Mouse (Mus musculus) embryonic facial prominence, embryonic 10.5 days (tissue): ENCODE measurements at regions not wholly inside any gene's neighbourhood (a gene's known extent, or its start where the extent isn't known, plus 50 kb on each side); places are given as distances from the start of the nearest gene placed in this dataset.

Experiments
- DNase-seq: peaks from one replicate; pipeline ENCODE4 v3.0.0-alpha.2; 2017; ENCODE audit warnings: low spot score
- H3K27ac ChIP-seq: fragments of 300-500 bp; sonication (generic); replicated peaks from 2 replicates; pipeline ENCODE4 v1.5.1; 2016; ENCODE audit warnings: mild to moderate bottlenecking
- H3K27me3 ChIP-seq: fragments of 300-500 bp; sonication (generic); replicated peaks from 2 replicates; pipeline ENCODE4 v1.6.1; 2016; ENCODE audit warnings: low read depth, mild to moderate bottlenecking; ENCODE audit not compliant: poor library complexity, severe bottlenecking
- H3K36me3 ChIP-seq: fragments of 300-500 bp; sonication (generic); replicated peaks from 2 replicates; pipeline ENCODE4 v1.6.1; 2016; ENCODE audit warnings: mild to moderate bottlenecking, moderate library complexity
- H3K4me1 ChIP-seq: fragments of 300-500 bp; sonication (generic); 2 replicates; pipeline ENCODE4 v1.6.1; 2016
- H3K4me3 ChIP-seq: fragments of 300-500 bp; sonication (generic); 2 replicates; pipeline ENCODE4 v1.5.1; 2016; ENCODE audit warnings: mild to moderate bottlenecking, moderate library complexity
- H3K9me3 ChIP-seq: fragments of 300-500 bp; sonication (generic); 2 replicates; pipeline ENCODE4 v1.6.1; 2016; ENCODE audit warnings: mild to moderate bottlenecking
- WGBS: fragments of 180-500 bp; shearing (Covaris S2); methylation state at CpG from one replicate; pipeline ENCODE4 v1.1.7; 2016; 5-methylcytosine and 5-hydroxymethylcytosine counted together

DNA sequence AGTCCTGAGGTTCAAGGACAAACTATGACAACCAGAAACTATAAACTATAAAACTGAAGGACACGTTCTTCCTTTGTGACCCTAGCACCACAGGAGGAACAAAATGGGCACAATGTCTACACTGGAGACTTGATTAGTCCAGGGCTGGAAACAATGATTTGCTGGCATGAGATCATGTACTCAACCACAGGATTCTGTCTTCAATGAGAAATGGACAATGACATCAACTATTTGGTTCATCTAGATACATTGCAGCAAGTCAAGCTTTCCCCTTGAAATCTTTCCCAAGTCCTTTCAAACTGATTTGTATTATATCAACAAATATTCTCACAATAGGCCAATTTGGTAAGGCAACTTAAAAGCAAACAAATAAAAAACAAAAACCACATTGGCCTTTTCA is 98.6 kb upstream of the Fn1 start:
- 0 out of 2 replicates have a peak, but pooled peaks cover 6% of the 10 kb centered on the region for H3K9me3 ChIP-seq
- H3K4me3 ChIP-seq = no peak overlapping the region
- no peak for DNase-seq
- 88% methylated on average over 1 of the region's 1 CpGs for WGBS
- no peaks in the 10 kb centered on the region for H3K36me3 ChIP-seq
- no peak overlapping the region for H3K27ac ChIP-seq
- no peaks in the 10 kb centered on the region for H3K27me3 ChIP-seq
- H3K4me1 ChIP-seq = no peaks in the 10 kb centered on the region

DNA sequence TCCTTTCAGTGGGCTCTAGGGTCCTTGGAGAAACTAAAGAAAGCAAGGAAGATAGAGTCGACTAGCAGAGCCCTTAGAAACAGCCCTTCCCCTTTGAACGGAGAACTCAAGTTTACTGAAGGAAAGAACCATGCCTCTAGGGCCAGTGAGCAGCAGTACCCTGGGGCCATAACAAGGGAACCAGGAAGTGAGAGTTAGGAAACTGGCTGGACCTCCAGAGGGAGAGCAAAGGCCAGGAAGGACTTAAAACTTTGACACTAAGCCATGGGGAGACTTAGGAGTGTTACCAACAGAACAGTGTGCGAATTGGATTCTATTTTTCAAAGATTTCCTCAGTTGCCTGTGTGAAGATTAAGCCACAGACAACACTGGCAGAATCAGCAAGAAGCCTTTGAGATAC is 82.6 kb upstream of the Fn1 start:
- DNase-seq = no peak
- H3K36me3 ChIP-seq = no peaks in the 10 kb centered on the region
- H3K4me1 ChIP-seq = peaks cover 20% of the 10 kb centered on the region
- H3K4me3 ChIP-seq = no peak overlapping the region
- H3K27me3 ChIP-seq = no peaks in the 10 kb centered on the region
- no peaks in the 10 kb centered on the region for H3K9me3 ChIP-seq
- 67% methylated on average over 3 of the region's 3 CpGs for WGBS
- no peak overlapping the region for H3K27ac ChIP-seq

DNA sequence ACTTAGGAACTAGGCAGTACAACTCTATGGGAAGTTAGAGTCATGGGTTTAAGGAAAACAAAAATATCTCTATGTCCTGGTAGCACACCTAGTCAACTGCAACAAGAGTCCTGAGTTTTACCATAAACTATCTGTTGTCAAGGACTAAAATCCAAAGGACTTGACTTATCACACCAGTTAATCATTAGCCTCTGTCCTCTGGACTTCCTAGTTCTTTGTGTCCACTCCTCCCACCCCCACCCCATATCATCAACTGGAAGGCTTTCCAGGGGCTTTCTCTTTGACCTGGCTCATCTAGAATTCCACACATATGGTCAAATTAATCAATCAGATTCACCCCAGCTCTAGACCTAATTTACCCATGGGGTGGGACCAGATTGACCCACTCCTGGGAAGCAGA is 78.6 kb upstream of the Fn1 start:
- H3K4me1 ChIP-seq = peaks cover 19% of the 10 kb centered on the region
- no peaks in the 10 kb centered on the region for H3K36me3 ChIP-seq
- H3K27me3 ChIP-seq = no peaks in the 10 kb centered on the region
- no peak overlapping the region for H3K4me3 ChIP-seq
- no peak for DNase-seq
- no peak overlapping the region for H3K27ac ChIP-seq
- no peaks in the 10 kb centered on the region for H3K9me3 ChIP-seq

DNA sequence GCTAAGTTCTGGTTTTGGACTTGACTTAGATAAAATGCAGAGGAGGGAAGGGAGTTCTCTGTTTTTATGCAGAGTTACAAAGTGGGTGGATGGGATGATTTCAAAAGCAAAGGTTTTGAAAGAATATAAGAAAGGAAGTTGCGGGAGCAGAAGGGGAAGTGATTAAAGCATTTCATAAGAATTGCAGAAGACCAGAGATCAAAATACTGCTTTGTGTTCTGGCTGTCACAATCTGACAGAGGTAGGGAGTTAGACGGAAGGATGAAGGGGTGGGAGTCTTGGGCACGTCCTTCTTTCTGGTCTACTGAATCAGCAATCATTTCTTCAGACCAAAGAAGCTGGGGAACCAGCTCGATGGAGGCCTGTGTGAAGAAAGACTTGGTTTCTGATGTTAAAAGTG is 78.0 kb upstream of the Fn1 start:
- Histone ChIP-seq H3K27me3 (no peaks in the 10 kb centered on the region), H3K9me3 (no peaks in the 10 kb centered on the region), H3K4me3 (no peak overlapping the region), H3K27ac (no peak overlapping the region), H3K4me1 (peaks cover 14% of the 10 kb centered on the region; the same call in 1 of the 2 replicates), H3K36me3 (no peaks in the 10 kb centered on the region)
- no peak for DNase-seq
- WGBS = 87% methylated on average over 4 of the region's 4 CpGs

DNA sequence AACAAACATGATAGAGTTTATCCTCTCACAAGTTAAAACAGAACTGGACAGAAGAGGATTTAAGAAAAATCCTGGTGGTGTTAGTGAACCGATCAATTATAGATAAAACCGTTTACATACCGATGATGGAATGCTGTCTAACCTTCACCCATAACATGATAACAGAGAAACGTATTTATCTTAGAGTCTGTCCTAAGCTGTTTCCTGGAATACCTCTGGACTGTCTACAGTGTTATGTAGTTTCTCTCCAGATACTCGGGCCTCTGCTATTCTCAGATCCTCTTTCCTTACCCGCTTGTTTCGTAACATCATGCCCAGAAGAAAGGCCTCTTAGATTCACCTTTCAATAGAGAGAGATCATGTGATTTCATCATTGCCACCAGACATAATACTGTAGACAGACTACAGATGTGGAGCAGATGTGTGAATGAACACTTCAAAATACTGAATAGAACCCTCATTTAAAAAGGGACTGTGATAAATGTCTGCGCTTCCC is 75.9 kb upstream of the Fn1 start:
- H3K4me3 ChIP-seq = no peak overlapping the region
- no peaks in the 10 kb centered on the region; the same call in 1 of the 2 replicates for H3K4me1 ChIP-seq
- H3K27ac ChIP-seq = no peak overlapping the region
- no peaks in the 10 kb centered on the region for H3K27me3 ChIP-seq
- 87% methylated on average over 8 of the region's 8 CpGs for WGBS
- H3K9me3 ChIP-seq = no peaks in the 10 kb centered on the region
- no peak for DNase-seq
- H3K36me3 ChIP-seq = no peaks in the 10 kb centered on the region

DNA sequence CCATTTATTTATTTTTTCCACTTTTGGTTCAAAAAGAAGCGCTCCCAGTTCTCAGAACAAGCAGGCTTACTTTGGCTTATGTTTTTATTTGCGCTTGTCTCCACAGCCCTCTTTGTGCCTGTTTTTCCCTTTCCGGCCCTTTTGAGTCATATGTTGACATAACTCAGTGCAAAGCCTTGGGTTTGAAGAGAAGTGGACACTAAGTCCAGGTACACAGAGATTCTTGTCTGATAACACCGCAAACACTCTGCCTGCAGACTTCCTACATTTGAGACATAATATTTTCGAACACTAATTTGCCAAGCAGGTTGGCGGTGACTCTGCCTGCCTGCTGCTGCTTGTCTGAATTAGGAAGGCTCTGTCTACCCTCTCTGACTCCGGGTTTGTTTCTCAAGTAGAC is 70.8 kb upstream of the Fn1 start:
- no peaks in the 10 kb centered on the region for H3K9me3 ChIP-seq
- WGBS = 68% methylated on average over 7 of the region's 7 CpGs
- no peaks in the 10 kb centered on the region for H3K27me3 ChIP-seq
- H3K36me3 ChIP-seq = no peaks in the 10 kb centered on the region
- no peak overlapping the region for H3K4me3 ChIP-seq
- DNase-seq = no peak
- H3K27ac ChIP-seq = no peak overlapping the region
- H3K4me1 ChIP-seq = no peaks in the 10 kb centered on the region

DNA sequence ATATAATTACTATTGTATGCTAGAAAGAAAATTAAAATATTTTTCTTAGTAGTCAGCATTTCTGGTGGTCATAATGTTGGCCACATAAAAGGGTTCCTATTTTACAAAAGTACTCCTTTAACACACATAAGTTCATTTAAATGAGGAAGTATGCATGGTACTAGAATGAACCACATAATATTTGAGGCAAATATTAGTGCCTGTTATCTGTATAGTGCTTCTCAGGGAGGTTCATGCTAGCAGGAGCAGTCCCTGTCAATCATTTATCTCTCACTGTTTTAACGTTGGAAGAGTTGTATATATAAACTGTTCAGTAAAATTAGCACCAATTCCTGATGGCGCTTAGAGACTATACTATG is 70.0 kb upstream of the Fn1 start:
- 79% methylated on average over 2 of the region's 2 CpGs for WGBS
- no peaks in the 10 kb centered on the region for H3K9me3 ChIP-seq
- H3K27me3 ChIP-seq = no peaks in the 10 kb centered on the region
- no peaks in the 10 kb centered on the region for H3K4me1 ChIP-seq
- H3K27ac ChIP-seq = no peak overlapping the region
- H3K4me3 ChIP-seq = no peak overlapping the region
- no peak for DNase-seq
- H3K36me3 ChIP-seq = no peaks in the 10 kb centered on the region

DNA sequence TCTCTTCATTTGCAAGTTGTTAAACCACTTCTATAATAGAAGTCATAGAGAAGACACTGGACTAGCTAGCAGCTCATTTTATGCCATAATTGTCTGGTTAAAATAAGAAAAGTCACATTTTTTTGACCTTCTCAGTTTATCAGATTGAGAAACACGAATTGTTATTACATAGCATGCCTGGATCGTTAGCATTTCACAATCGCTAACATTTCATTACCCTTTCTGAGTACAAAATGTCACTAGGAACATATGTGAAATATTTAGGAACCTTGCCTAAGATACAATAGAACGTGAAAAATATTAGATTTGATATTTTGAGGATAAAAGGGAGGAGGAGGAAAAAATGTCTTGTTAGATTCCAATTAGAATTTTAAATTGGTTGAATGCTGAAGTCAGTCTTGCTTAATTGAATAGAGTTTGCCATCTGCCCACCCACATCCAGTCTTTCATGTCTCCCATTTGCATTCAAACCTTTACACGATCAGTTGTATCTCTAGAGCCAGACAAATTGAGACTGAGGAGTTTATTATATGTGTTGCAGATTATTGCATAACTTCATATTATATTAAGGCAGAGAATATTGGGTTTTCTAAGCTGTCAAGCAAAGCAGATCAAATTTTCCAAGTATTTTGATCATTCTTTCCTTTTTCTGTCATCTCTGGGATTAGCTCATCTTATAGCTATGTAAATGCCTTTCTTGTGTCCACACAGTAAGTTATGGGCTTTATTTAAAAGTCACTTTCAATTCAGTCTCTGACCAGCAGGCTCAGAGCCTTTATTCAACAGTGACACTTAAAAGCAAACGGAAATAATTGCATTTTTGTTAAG is 69.4 kb upstream of the Fn1 start:
- H3K36me3 ChIP-seq = no peaks in the 10 kb centered on the region
- H3K27ac ChIP-seq = no peak overlapping the region
- no peak overlapping the region for H3K4me3 ChIP-seq
- DNase-seq = no peak
- H3K4me1 ChIP-seq = no peaks in the 10 kb centered on the region
- no peaks in the 10 kb centered on the region for H3K27me3 ChIP-seq
- 86% methylated on average over 6 of the region's 6 CpGs for WGBS
- H3K9me3 ChIP-seq = no peaks in the 10 kb centered on the region
